ENCODE assay signal across 18 mouse cellular contexts in genomic region chr13:25547150-25548145, GRCm38 (mm10).
A peak's percentile ranks its signal among the peaks of the same experiment; 100 is the strongest.
DNase-seq lines count a peak whose midpoint lies in the region; ATAC-seq lines count a peak whose summit lies in the region.
"Had no signal": no experiment of that assay in that cellular context is flagged by ENCODE, and none has a peak within 500 bp of the region (broad histone marks: within the 10 kb centered on the region; RNA-seq: fewer than 3 reads in every experiment).

No protein-coding gene starts in this region.

- DNase-seq in hindbrain, embryonic 11.5 days (ENCODE audit: low spot score): no peak
- DNase-seq in embryonic facial prominence, embryonic 14.5 days (ENCODE audit: low spot score): no peak
- DNase-seq in MN1 (ENCODE audit: low spot score): no peak
- DNase-seq in layer of hippocampus, adult 11-12 months (ENCODE audit: low spot score): no peak
- DNase-seq: B cell, adult 2 months; cerebellum, postnatal 14 days; embryo, embryonic 11 days; heart, postnatal 36 days; liver; lung, adult 18-20 months; thymus, postnatal 4 days had no signal

- H3K36me3 ChIP-seq in hindbrain, embryonic 13.5 days: no peaks in the 10 kb centered on the region
- no peaks in the 10 kb centered on the region for H3K36me3 ChIP-seq in hindbrain, embryonic 11.5 days (ENCODE audit: control insufficient read depth, insufficient read depth, low read length)
- no peaks in the 10 kb centered on the region for H3K36me3 ChIP-seq in embryonic facial prominence, embryonic 14.5 days (ENCODE audit: control insufficient read depth, insufficient read depth, low read length)
- H3K36me3 ChIP-seq in hindbrain, embryonic 16.5 days (ENCODE audit: control insufficient read depth, insufficient read depth, low read length): no peaks in the 10 kb centered on the region
- H3K36me3 ChIP-seq in neural tube, embryonic 14.5 days (ENCODE audit: control insufficient read depth, insufficient read depth, low read length): no peaks in the 10 kb centered on the region
- H3K36me3 ChIP-seq: heart, embryonic 13.5 days; neural tube, embryonic 12.5 days had no signal

- peak; percentile 87 for ATAC-seq in hindbrain, embryonic 13.5 days (ENCODE audit: low FRiP score)
- no peak for ATAC-seq in hindbrain, embryonic 11.5 days (ENCODE audit: low FRiP score)
- ATAC-seq in embryonic facial prominence, embryonic 14.5 days (ENCODE audit: low read depth): 0 out of 2 replicates have a peak, but pooled peaks have one; percentile 12
- ATAC-seq in hindbrain, embryonic 16.5 days: peak; percentile 92
- peak; percentile 80 for ATAC-seq in neural tube, embryonic 14.5 days (ENCODE audit: low read depth)
- ATAC-seq: intestine, embryonic 16.5 days had no signal

- H3K4me2 ChIP-seq in hindbrain, embryonic 13.5 days: no peak overlapping the region
- H3K4me2 ChIP-seq in hindbrain, embryonic 11.5 days (replicated peaks; ENCODE audit: low read depth, low read length): no peak overlapping the region
- H3K4me2 ChIP-seq in embryonic facial prominence, embryonic 14.5 days (ENCODE audit: low read depth, low read length): no peak overlapping the region
- no peak overlapping the region for H3K4me2 ChIP-seq in hindbrain, embryonic 16.5 days (ENCODE audit: low read length)
- no peak overlapping the region for H3K4me2 ChIP-seq in neural tube, embryonic 14.5 days (ENCODE audit: low read depth, low read length)
- H3K4me2 ChIP-seq: heart, embryonic 13.5 days; neural tube, embryonic 12.5 days had no signal

- no peak overlapping the region for H3K4me3 ChIP-seq in hindbrain, embryonic 13.5 days
- no peak overlapping the region for H3K4me3 ChIP-seq in hindbrain, embryonic 11.5 days (ENCODE audit: low read depth, low read length)
- H3K4me3 ChIP-seq in embryonic facial prominence, embryonic 14.5 days (ENCODE audit: low read depth, low read length): no peak overlapping the region
- no peak overlapping the region for H3K4me3 ChIP-seq in hindbrain, embryonic 16.5 days (ENCODE audit: low read length)
- H3K4me3 ChIP-seq in neural tube, embryonic 14.5 days (ENCODE audit: low read depth, low read length): no peak overlapping the region
- H3K4me3 ChIP-seq: erythroblast, embryonic 14.5 days; heart, embryonic 13.5 days; neural tube, embryonic 12.5 days had no signal

- no peaks in the 10 kb centered on the region for H3K9me3 ChIP-seq in hindbrain, embryonic 13.5 days
- no peaks in the 10 kb centered on the region for H3K9me3 ChIP-seq in hindbrain, embryonic 11.5 days (ENCODE audit: control insufficient read depth, low read length)
- no peaks in the 10 kb centered on the region for H3K9me3 ChIP-seq in embryonic facial prominence, embryonic 14.5 days (ENCODE audit: control insufficient read depth, low read length)
- no peaks in the 10 kb centered on the region for H3K9me3 ChIP-seq in hindbrain, embryonic 16.5 days (ENCODE audit: control insufficient read depth, low read length)
- H3K9me3 ChIP-seq in neural tube, embryonic 14.5 days (ENCODE audit: control insufficient read depth, low read length): no peaks in the 10 kb centered on the region

- peaks cover 13% of the 10 kb centered on the region for H3K4me1 ChIP-seq in hindbrain, embryonic 13.5 days (replicated peaks)
- no peaks in the 10 kb centered on the region for H3K4me1 ChIP-seq in hindbrain, embryonic 11.5 days (replicated peaks; ENCODE audit: control insufficient read depth, insufficient read depth, low read length)
- H3K4me1 ChIP-seq in embryonic facial prominence, embryonic 14.5 days (ENCODE audit: control insufficient read depth, insufficient read depth, low read length): no peaks in the 10 kb centered on the region
- peaks cover 2% of the 10 kb centered on the region; the same call in 1 of the 2 replicates for H3K4me1 ChIP-seq in hindbrain, embryonic 16.5 days (ENCODE audit: control insufficient read depth, insufficient read depth, low read depth, low read length)
- no peaks in the 10 kb centered on the region for H3K4me1 ChIP-seq in neural tube, embryonic 14.5 days (ENCODE audit: control insufficient read depth, insufficient read depth, low read length)
- H3K4me1 ChIP-seq: heart, embryonic 13.5 days; neural tube, embryonic 12.5 days had no signal

- H3K27me3 ChIP-seq in hindbrain, embryonic 13.5 days: no peaks in the 10 kb centered on the region
- H3K27me3 ChIP-seq in hindbrain, embryonic 11.5 days (ENCODE audit: control insufficient read depth, insufficient read depth, low read length): no peaks in the 10 kb centered on the region
- no peaks in the 10 kb centered on the region for H3K27me3 ChIP-seq in embryonic facial prominence, embryonic 14.5 days (replicated peaks; ENCODE audit: control insufficient read depth, insufficient read depth, low read length)
- no peaks in the 10 kb centered on the region for H3K27me3 ChIP-seq in hindbrain, embryonic 16.5 days (replicated peaks; ENCODE audit: control insufficient read depth, insufficient read depth, low read length)
- no peaks in the 10 kb centered on the region for H3K27me3 ChIP-seq in neural tube, embryonic 14.5 days (ENCODE audit: control insufficient read depth, insufficient read depth, low read length)
- H3K27me3 ChIP-seq: heart, embryonic 13.5 days; neural tube, embryonic 12.5 days had no signal

- 55% methylated on average over 12 of the region's 12 CpGs for WGBS in hindbrain, embryonic 13.5 days
- WGBS in hindbrain, embryonic 11.5 days: 80% methylated on average over 12 of the region's 12 CpGs
- WGBS in embryonic facial prominence, embryonic 14.5 days: 67% methylated on average over 12 of the region's 12 CpGs
- WGBS in hindbrain, embryonic 16.5 days: 47% methylated on average over 12 of the region's 12 CpGs
- whole genome bisulfite sequencing in neural tube, embryonic 14.5 days: 52% methylated on average over 12 of the region's 12 CpGs

- H3K27ac ChIP-seq in hindbrain, embryonic 13.5 days: peak overlapping the region; percentile 67
- no peak overlapping the region for H3K27ac ChIP-seq in hindbrain, embryonic 11.5 days (ENCODE audit: low read depth, low read length)
- H3K27ac ChIP-seq in embryonic facial prominence, embryonic 14.5 days (replicated peaks; ENCODE audit: low read depth, low read length): no peak overlapping the region
- peak overlapping the region; percentile 64 for H3K27ac ChIP-seq in hindbrain, embryonic 16.5 days (ENCODE audit: low read depth, low read length)
- H3K27ac ChIP-seq in neural tube, embryonic 14.5 days (ENCODE audit: low read depth, low read length): 0 out of 2 replicates have a peak overlapping the region, but pooled peaks have one; percentile 28
- H3K27ac ChIP-seq: heart, embryonic 13.5 days; neural tube, embryonic 12.5 days had no signal

- no peak overlapping the region for H3K9ac ChIP-seq in hindbrain, embryonic 13.5 days
- H3K9ac ChIP-seq in hindbrain, embryonic 11.5 days (ENCODE audit: low read depth, low read length): no peak overlapping the region
- no peak overlapping the region for H3K9ac ChIP-seq in embryonic facial prominence, embryonic 14.5 days (ENCODE audit: low read depth, low read length)
- no peak overlapping the region for H3K9ac ChIP-seq in hindbrain, embryonic 16.5 days (ENCODE audit: low read depth, low read length)
- no peak overlapping the region for H3K9ac ChIP-seq in neural tube, embryonic 14.5 days (replicated peaks; ENCODE audit: low read depth, low read length)
- H3K9ac ChIP-seq: heart, embryonic 13.5 days; neural tube, embryonic 12.5 days had no signal

Comparison
In these comparisons a context has a peak if more than half of its experiments do, and no peak if none do; other contexts are left out.
1. H3K27ac ChIP-seq: peak in hindbrain, embryonic 13.5 days (single experiment), hindbrain, embryonic 16.5 days (single experiment) and neural tube, embryonic 14.5 days (single experiment); none in hindbrain, embryonic 11.5 days (single experiment) and embryonic facial prominence, embryonic 14.5 days (single experiment).